In the genomic region with DNA sequence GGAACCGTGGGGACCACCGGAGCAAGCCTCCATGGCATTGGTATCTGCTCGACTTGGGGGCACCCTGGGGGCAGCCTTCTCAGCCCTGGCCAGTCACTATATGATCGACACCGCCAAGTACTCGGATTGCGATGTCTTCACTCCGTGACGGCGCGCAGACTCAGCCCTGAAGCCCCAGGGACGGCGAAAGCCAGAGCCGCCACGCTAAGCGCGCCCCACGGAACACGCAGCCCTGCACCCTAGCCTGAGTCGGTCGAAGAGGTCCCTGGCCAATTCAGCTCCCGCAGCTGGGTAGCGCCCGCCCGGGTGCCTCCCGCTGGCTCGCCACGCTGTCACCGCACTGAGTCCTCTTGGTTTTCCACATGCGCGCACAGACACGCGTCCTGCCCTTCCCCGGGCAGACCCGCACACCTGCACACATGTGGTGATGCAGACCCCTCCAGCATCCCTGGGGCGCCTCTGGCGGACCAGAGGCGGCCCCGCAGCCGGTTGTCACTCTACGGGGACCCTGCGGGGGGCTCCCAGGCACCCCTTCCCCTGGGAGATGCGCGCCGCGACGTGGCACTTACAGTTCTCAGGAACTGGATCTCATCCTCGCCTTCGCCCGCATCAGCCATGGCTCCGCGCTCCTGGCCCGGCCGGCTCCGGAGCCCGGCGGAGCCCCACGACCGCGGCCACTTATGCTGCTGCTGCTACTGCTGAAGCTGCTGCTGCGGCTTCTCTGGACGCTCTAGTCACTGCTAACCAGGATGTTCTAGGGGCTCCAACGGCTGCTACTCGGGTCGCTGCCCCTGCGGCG, we compare ENCODE assay signal across 8 mouse cellular contexts. TPM values are rescaled to one million over a fixed set of nuclear protein-coding genes. Genes with fewer than 3 reads are reported as not detected.
DNase-seq lines count a peak whose midpoint lies in the region; ATAC-seq and TF ChIP-seq lines count a peak whose summit lies in the region.
"Had no signal": no experiment of that assay in that cellular context is flagged by ENCODE, and none has a peak within 500 bp of the region (broad histone marks: within the 10 kb centered on the region; RNA-seq: fewer than 3 reads in every experiment).

No protein-coding gene starts in this region.

- H3K9ac ChIP-seq in heart, embryonic 12.5 days, result peak overlapping the region; percentile 94

- peaks cover 18% of the 10 kb centered on the region for H3K4me1 ChIP-seq in heart, embryonic 12.5 days (replicated peaks)
- no peaks in the 10 kb centered on the region for H3K4me1 ChIP-seq in small intestine, adult 2 months (ENCODE audit: control insufficient read depth, insufficient read depth, insufficient read length, low read length)

- H3K27me3 ChIP-seq in heart, embryonic 12.5 days (replicated peaks), result no peaks in the 10 kb centered on the region
- H3K27me3 ChIP-seq in small intestine, adult 2 months (ENCODE audit: control insufficient read depth, insufficient read depth, low read length), result no peaks in the 10 kb centered on the region; the same call in none of the 2 replicates

- peak overlapping the region; percentile 93 for H3K27ac ChIP-seq in heart, embryonic 12.5 days (ENCODE audit: poor library complexity, severe bottlenecking)
- H3K27ac ChIP-seq in small intestine, adult 2 months (ENCODE audit: insufficient read depth, low read depth, low read length), result no peak overlapping the region

- H3K36me3 ChIP-seq in heart, embryonic 12.5 days, result no peaks in the 10 kb centered on the region
- no peaks in the 10 kb centered on the region for H3K36me3 ChIP-seq in small intestine, adult 2 months (ENCODE audit: control insufficient read depth, insufficient read depth, low read length)

- WGBS in heart, embryonic 12.5 days, result under 1% methylated on average over 67 of the region's 67 CpGs
- 3% methylated on average over 67 of the region's 67 CpGs for WGBS in small intestine, adult 2 months

- no peak for TF ChIP-seq CTCF in small intestine, adult 2 months (IDR thresholded peaks at IDR 0.05; ENCODE audit: extremely low read depth, insufficient read length, insufficient replicate concordance, low read depth, low read length)

- ATAC-seq in heart, embryonic 12.5 days (ENCODE audit: insufficient number of reproducible peaks, low FRiP score), result peak; percentile 13

- peak overlapping the region; percentile 78 for H3K4me2 ChIP-seq in heart, embryonic 12.5 days

- no peak for TF ChIP-seq POLR2A in small intestine, adult 2 months (IDR thresholded peaks at IDR 0.05; ENCODE audit: low read depth, low read length)

- DNase-seq in urinary bladder, postnatal 14 days (ENCODE audit: low spot score), result peak; percentile 7
- no peak for DNase-seq in urinary bladder, postnatal 25 days (ENCODE audit: low spot score)
- peak; percentile 78 to 82 for DNase-seq in cerebellum, postnatal 25 days
- DNase-seq in layer of hippocampus, postnatal 25 days (ENCODE audit: extremely low spot score in 1 of 2, low spot score in 1 of 2), result peak; percentile 36 to 61
- DNase-seq in mesoderm, embryonic 11.5 days (ENCODE audit: low read depth, low spot score), result peak; percentile 34

- H3K9me3 ChIP-seq in heart, embryonic 12.5 days (replicated peaks), result no peaks in the 10 kb centered on the region

- peak overlapping the region; percentile 86 for H3K4me3 ChIP-seq in heart, embryonic 12.5 days
- peak overlapping the region; percentile 51 for H3K4me3 ChIP-seq in small intestine, adult 2 months (ENCODE audit: low read depth, low read length)

RNA-seq across cellular contexts. Expression of a gene that starts 0.7 kb away (rescaled TPM):
- 35.3 and 40.1 TPM in 2 replicates for polyA plus RNA-seq in heart, embryonic 12.5 days (2016; fragmentation: Nextera tagmentation; extraction: Ambion mirVana)
- 100 to 1,000 TPM; 175 to 248 TPM for total RNA-seq in layer of hippocampus, postnatal 25 days (2021)
- polyA plus RNA-seq in small intestine, adult 2 months (2012; rRNA removed), result 0.37 TPM in 2 replicates
- total RNA-seq: common myeloid progenitor, adult 5-6 weeks had no signal

Comparison
In these comparisons a context has a peak if more than half of its experiments do, and no peak if none do; other contexts are left out.
1. RNA of a gene that starts 0.7 kb away (polyA plus RNA-seq): 35.3 to 40.1 TPM in heart, embryonic 12.5 days; 0.37 TPM in small intestine, adult 2 months; every median in the first group is over 10 times any median in the second.